Comparison of ENCODE assay signal across 19 mouse cellular contexts in the genomic region with DNA sequence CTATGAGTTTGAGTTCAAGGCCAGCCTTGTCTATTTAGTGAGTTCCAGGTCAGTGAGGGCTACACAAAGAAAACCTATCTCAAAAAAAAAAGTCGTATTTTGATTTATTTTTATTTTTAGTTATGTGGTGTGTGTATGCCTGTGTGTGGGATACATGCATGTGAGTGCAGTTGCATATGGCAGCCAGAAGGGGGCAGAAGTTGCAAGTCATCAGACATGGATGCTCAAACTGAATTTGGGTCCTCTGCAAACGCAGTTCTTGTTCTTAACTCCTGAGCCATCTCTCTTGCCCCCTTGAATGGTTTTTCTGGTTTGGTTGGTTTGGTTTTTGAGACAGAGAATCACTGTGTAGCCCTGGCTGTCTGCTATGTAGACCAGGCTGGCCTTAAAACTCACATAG. TPM values are rescaled to one million over a fixed set of nuclear protein-coding genes. Genes with fewer than 3 reads are reported as not detected.
DNase-seq lines count a peak whose midpoint lies in the region; ATAC-seq and TF ChIP-seq lines count a peak whose summit lies in the region.
"Had no signal": no experiment of that assay in that cellular context is flagged by ENCODE, and none has a peak within 500 bp of the region (broad histone marks: within the 10 kb centered on the region; RNA-seq: fewer than 3 reads in every experiment).

No protein-coding gene starts in this region.

- TF ChIP-seq EP300 in heart, adult 2 months (IDR thresholded peaks at IDR 0.05; ENCODE audit: insufficient read depth, low read depth, low read length): no peak
- no peak for TF ChIP-seq EP300 in liver, embryonic 14.5 days (IDR thresholded peaks at IDR 0.05; ENCODE audit: low read depth)

- no peak for ATAC-seq in liver, embryonic 14.5 days (ENCODE audit: insufficient read depth)
- ATAC-seq in liver, embryonic 12.5 days: no peak
- no peak for ATAC-seq in hindbrain, postnatal 0 days
- no peak for ATAC-seq in intestine, embryonic 15.5 days
- ATAC-seq: inflammation-experienced regulatory T-cells, adult 6 months had no signal

- intact Hi-C loops in heart, adult 2 months (cut with DNase I): no loop called here

- no peak for DNase-seq in heart, adult 2 months
- DNase-seq in heart, embryonic 10.5 days (ENCODE audit: low spot score): no peak
- no peak for DNase-seq in liver, embryonic 14.5 days (ENCODE audit: low read depth in 3 of 3, low spot score in 3 of 3)
- peak; percentile 71 for DNase-seq in R1 (ENCODE audit: low read depth, low spot score)
- DNase-seq in hindbrain, postnatal 0 days (ENCODE audit: low spot score): no peak
- DNase-seq in frontal cortex, adult 2 months (ENCODE audit: extremely low spot score in 1 of 2, low spot score in 1 of 2): no peak
- DNase-seq: adrenal gland, postnatal 36 days; cerebellum, adult 18-20 months; gastrocnemius, postnatal 36 days had no signal

- no peak overlapping the region for H3K9ac ChIP-seq in heart, adult 2 months (ENCODE audit: low read depth, low read length)
- no peak overlapping the region for H3K9ac ChIP-seq in liver, embryonic 14.5 days (replicated peaks)
- H3K9ac ChIP-seq in liver, embryonic 12.5 days: no peak overlapping the region
- H3K9ac ChIP-seq in hindbrain, postnatal 0 days (replicated peaks; ENCODE audit: low read length): no peak overlapping the region
- no peak overlapping the region for H3K9ac ChIP-seq in intestine, embryonic 15.5 days
- H3K9ac ChIP-seq: stomach, embryonic 15.5 days had no signal

- TF ChIP-seq CTCF in heart, adult 2 months (IDR thresholded peaks at IDR 0.05): peak; percentile 40
- TF ChIP-seq CTCF in liver, embryonic 14.5 days (IDR thresholded peaks at IDR 0.05; ENCODE audit: low read depth): peak; percentile 74
- TF ChIP-seq CTCF in hindbrain, postnatal 0 days (IDR thresholded peaks at IDR 0.05; ENCODE audit: low read depth): peak; percentile 47

- H3K4me2 ChIP-seq in liver, embryonic 14.5 days (ENCODE audit: low read depth): no peak overlapping the region
- H3K4me2 ChIP-seq in liver, embryonic 12.5 days: no peak overlapping the region
- H3K4me2 ChIP-seq in hindbrain, postnatal 0 days (ENCODE audit: low read depth, low read length): no peak overlapping the region
- no peak overlapping the region for H3K4me2 ChIP-seq in intestine, embryonic 15.5 days (replicated peaks)
- H3K4me2 ChIP-seq: stomach, embryonic 15.5 days had no signal

- no peak overlapping the region for H3K4me3 ChIP-seq in heart, adult 2 months
- H3K4me3 ChIP-seq in heart, embryonic 10.5 days: no peak overlapping the region
- no peak overlapping the region for H3K4me3 ChIP-seq in liver, embryonic 14.5 days (ENCODE audit: insufficient read depth in 1 of 2, low read depth in 2 of 2, low read length in 2 of 2)
- H3K4me3 ChIP-seq in liver, embryonic 12.5 days: no peak overlapping the region
- H3K4me3 ChIP-seq in hindbrain, postnatal 0 days (ENCODE audit: low read length): no peak overlapping the region
- H3K4me3 ChIP-seq in intestine, embryonic 15.5 days (replicated peaks): no peak overlapping the region
- H3K4me3 ChIP-seq: stomach, embryonic 15.5 days had no signal

- H3K79me2 ChIP-seq in heart, adult 2 months (replicated peaks; ENCODE audit: control insufficient read depth, insufficient read depth, low read length): no peaks in the 10 kb centered on the region

- no peaks in the 10 kb centered on the region for H3K36me3 ChIP-seq in heart, adult 2 months (ENCODE audit: control insufficient read depth, insufficient read depth, low read length)
- no peaks in the 10 kb centered on the region for H3K36me3 ChIP-seq in heart, embryonic 10.5 days
- H3K36me3 ChIP-seq in liver, embryonic 14.5 days (replicated peaks; ENCODE audit: control insufficient read depth, insufficient read depth, low read depth): no peaks in the 10 kb centered on the region
- H3K36me3 ChIP-seq in liver, embryonic 12.5 days: no peaks in the 10 kb centered on the region
- H3K36me3 ChIP-seq in hindbrain, postnatal 0 days (ENCODE audit: insufficient read depth, low read length): no peaks in the 10 kb centered on the region
- no peaks in the 10 kb centered on the region for H3K36me3 ChIP-seq in intestine, embryonic 15.5 days
- H3K36me3 ChIP-seq: stomach, embryonic 15.5 days had no signal

- H3K9me3 ChIP-seq in heart, embryonic 10.5 days: no peaks in the 10 kb centered on the region
- peaks cover 2% of the 10 kb centered on the region; the same call in 1 of the 2 replicates for H3K9me3 ChIP-seq in liver, embryonic 14.5 days (ENCODE audit: control insufficient read depth, low read length)
- H3K9me3 ChIP-seq in liver, embryonic 12.5 days (replicated peaks): peaks cover 3% of the 10 kb centered on the region; the same call in 1 of the 2 replicates
- no peaks in the 10 kb centered on the region for H3K9me3 ChIP-seq in hindbrain, postnatal 0 days (ENCODE audit: low read length)
- H3K9me3 ChIP-seq in intestine, embryonic 15.5 days: no peaks in the 10 kb centered on the region
- H3K9me3 ChIP-seq: stomach, embryonic 15.5 days had no signal

- no peak for TF ChIP-seq POLR2A in heart, adult 2 months (IDR thresholded peaks at IDR 0.05; ENCODE audit: insufficient read depth, low read depth, low read length)

- WGBS in heart, adult 2 months: 76% methylated on average over 2 of the region's 2 CpGs
- 82% methylated on average over 2 of the region's 2 CpGs for WGBS in heart, embryonic 10.5 days
- WGBS in liver, embryonic 14.5 days (ENCODE audit: insufficient replicate concordance): 45% methylated on average over 2 of the region's 2 CpGs
- WGBS in liver, embryonic 12.5 days (ENCODE audit: insufficient replicate concordance): 66% methylated on average over 2 of the region's 2 CpGs
- 94% methylated on average over 2 of the region's 2 CpGs for WGBS in hindbrain, postnatal 0 days
- 90% methylated on average over 2 of the region's 2 CpGs for WGBS in intestine, embryonic 15.5 days

- no peaks in the 10 kb centered on the region for H3K4me1 ChIP-seq in heart, adult 2 months (ENCODE audit: control insufficient read depth, insufficient read depth, low read length)
- H3K4me1 ChIP-seq in heart, embryonic 10.5 days: peaks cover 1% of the 10 kb centered on the region; the same call in 1 of the 2 replicates
- peaks cover 0 to 5% of the 10 kb centered on the region in 2 experiments; a peak in 1 of 4 replicates for H3K4me1 ChIP-seq in liver, embryonic 14.5 days (replicated peaks; ENCODE audit: control insufficient read depth in 2 of 2, insufficient read depth in 2 of 2, low read length in 1 of 2)
- peaks cover 6% of the 10 kb centered on the region; the same call in 1 of the 2 replicates for H3K4me1 ChIP-seq in liver, embryonic 12.5 days
- peaks cover 13% of the 10 kb centered on the region for H3K4me1 ChIP-seq in hindbrain, postnatal 0 days (ENCODE audit: insufficient read depth, low read length)
- peaks cover 14% of the 10 kb centered on the region for H3K4me1 ChIP-seq in intestine, embryonic 15.5 days (replicated peaks)

- no peak overlapping the region for H3K27ac ChIP-seq in heart, adult 2 months
- H3K27ac ChIP-seq in heart, embryonic 10.5 days: no peak overlapping the region
- H3K27ac ChIP-seq in liver, embryonic 14.5 days: no peak overlapping the region
- no peak overlapping the region for H3K27ac ChIP-seq in liver, embryonic 12.5 days
- H3K27ac ChIP-seq in hindbrain, postnatal 0 days: no peak overlapping the region
- no peak overlapping the region for H3K27ac ChIP-seq in intestine, embryonic 15.5 days

- H3K27me3 ChIP-seq in heart, adult 2 months (ENCODE audit: control insufficient read depth, insufficient read depth, low read length): no peaks in the 10 kb centered on the region
- H3K27me3 ChIP-seq in heart, embryonic 10.5 days (ENCODE audit: insufficient read depth, poor library complexity, severe bottlenecking): no peaks in the 10 kb centered on the region
- no peaks in the 10 kb centered on the region for H3K27me3 ChIP-seq in liver, embryonic 14.5 days (ENCODE audit: control insufficient read depth, insufficient read depth, low read length)
- peaks cover 10% of the 10 kb centered on the region; the same call in 1 of the 2 replicates for H3K27me3 ChIP-seq in liver, embryonic 12.5 days (replicated peaks)
- H3K27me3 ChIP-seq in hindbrain, postnatal 0 days (ENCODE audit: insufficient read depth, low read length): no peaks in the 10 kb centered on the region
- H3K27me3 ChIP-seq in intestine, embryonic 15.5 days (replicated peaks): no peaks in the 10 kb centered on the region
- H3K27me3 ChIP-seq: stomach, embryonic 15.5 days had no signal

RNA-seq across cellular contexts. Expression of gene Gm14214, which starts 21.4 kb away (rescaled TPM):
- not detected for total RNA-seq in heart, adult 2 months (2021)
- not detected in 2 replicates for polyA plus RNA-seq in heart, adult 2 months (2012; rRNA removed)
- polyA plus RNA-seq in heart, embryonic 10.5 days (2016; fragmentation: Nextera tagmentation; extraction: Ambion mirVana): not detected in 2 replicates
- polyA plus RNA-seq in liver, embryonic 14.5 days (2012; rRNA removed): not detected in 2 replicates
- not detected in 2 replicates for polyA plus RNA-seq in liver, embryonic 14.5 days (2014; fragmentation: Nextera tagmentation; extraction: Ambion mirVana)
- polyA plus RNA-seq in liver, embryonic 12.5 days (2016; fragmentation: Nextera tagmentation; extraction: Ambion mirVana): not detected in 2 replicates
- not detected in 2 replicates for total RNA-seq in hindbrain, postnatal 0 days (2014; rRNA removed)
- not detected in 2 replicates for polyA plus RNA-seq in hindbrain, postnatal 0 days (2015; fragmentation: Nextera tagmentation; extraction: Ambion mirVana)
- polyA plus RNA-seq in frontal cortex, adult 2 months (2012; rRNA removed): not detected in 2 replicates
- polyA plus RNA-seq in intestine, embryonic 15.5 days (2015; fragmentation: Nextera tagmentation; extraction: Ambion mirVana): not detected in 2 replicates
- total RNA-seq: adrenal gland, postnatal 36 days; gastrocnemius, postnatal 36 days; left cerebral cortex, postnatal 10 days; megakaryocyte, adult 5-6 weeks; monocyte, adult 5-6 weeks had no signal
- polyA plus RNA-seq: heart, embryonic 14.5 days; inflammation-experienced regulatory T-cells, adult 6 months; large intestine, adult 2 months; liver, embryonic 16.5 days; stomach, embryonic 15.5 days had no signal

RNA-seq across cellular contexts. Expression of gene Raly, which starts 42.5 kb away (rescaled TPM):
- 10 to 100 TPM; 83.4 to 92.7 TPM for total RNA-seq in heart, adult 2 months (2021)
- polyA plus RNA-seq in heart, adult 2 months (2012; rRNA removed): 89.8 and 112 TPM in 2 replicates
- 36.3 and 48.9 TPM in 2 replicates for polyA plus RNA-seq in heart, embryonic 10.5 days (2016; fragmentation: Nextera tagmentation; extraction: Ambion mirVana)
- polyA plus RNA-seq in liver, embryonic 14.5 days (2012; rRNA removed): 204 and 237 TPM in 2 replicates
- 35.9 and 37.4 TPM in 2 replicates for polyA plus RNA-seq in liver, embryonic 14.5 days (2014; fragmentation: Nextera tagmentation; extraction: Ambion mirVana)
- 29.6 and 37.1 TPM in 2 replicates for polyA plus RNA-seq in liver, embryonic 12.5 days (2016; fragmentation: Nextera tagmentation; extraction: Ambion mirVana)
- total RNA-seq in hindbrain, postnatal 0 days (2014; rRNA removed): 180 and 199 TPM in 2 replicates
- polyA plus RNA-seq in hindbrain, postnatal 0 days (2015; fragmentation: Nextera tagmentation; extraction: Ambion mirVana): 22.4 and 25.5 TPM in 2 replicates
- polyA plus RNA-seq in frontal cortex, adult 2 months (2012; rRNA removed): 115 and 116 TPM in 2 replicates
- 31.6 and 34.6 TPM in 2 replicates for polyA plus RNA-seq in intestine, embryonic 15.5 days (2015; fragmentation: Nextera tagmentation; extraction: Ambion mirVana)

RNA-seq across cellular contexts. Expression of gene a, which starts 42.8 kb away (rescaled TPM):
- not detected for total RNA-seq in heart, adult 2 months (2021)
- polyA plus RNA-seq in heart, adult 2 months (2012; rRNA removed): not detected in 2 replicates
- polyA plus RNA-seq in heart, embryonic 10.5 days (2016; fragmentation: Nextera tagmentation; extraction: Ambion mirVana): 0.78 and 2.5 TPM in 2 replicates
- polyA plus RNA-seq in liver, embryonic 14.5 days (2012; rRNA removed): 0.25 TPM in 1 of 2 replicates, not detected in the other
- polyA plus RNA-seq in liver, embryonic 14.5 days (2014; fragmentation: Nextera tagmentation; extraction: Ambion mirVana): 0.36 TPM in 1 of 2 replicates, not detected in the other
- polyA plus RNA-seq in liver, embryonic 12.5 days (2016; fragmentation: Nextera tagmentation; extraction: Ambion mirVana): 0.29 and 0.36 TPM in 2 replicates
- 1.3 TPM in 1 of 2 replicates, not detected in the other for total RNA-seq in hindbrain, postnatal 0 days (2014; rRNA removed)
- polyA plus RNA-seq in hindbrain, postnatal 0 days (2015; fragmentation: Nextera tagmentation; extraction: Ambion mirVana): 0.85 and 1.6 TPM in 2 replicates
- polyA plus RNA-seq in frontal cortex, adult 2 months (2012; rRNA removed): 0.74 and 1.0 TPM in 2 replicates
- polyA plus RNA-seq in intestine, embryonic 15.5 days (2015; fragmentation: Nextera tagmentation; extraction: Ambion mirVana): 0.63 and 0.73 TPM in 2 replicates
- total RNA-seq: adrenal gland, postnatal 36 days; gastrocnemius, postnatal 36 days; megakaryocyte, adult 5-6 weeks; monocyte, adult 5-6 weeks had no signal
- polyA plus RNA-seq: heart, embryonic 14.5 days; inflammation-experienced regulatory T-cells, adult 6 months; liver, embryonic 16.5 days had no signal
